Mouse (Mus musculus) left cerebral cortex, adult 18-20 months (tissue): ENCODE data around the gene Hdac7. TPM values are rescaled to one million over a fixed set of nuclear protein-coding genes. Genes with fewer than 3 reads are reported as not detected.

Experiments
- DNase-seq, 2 experiments: peaks; one replicate each; pipeline ENCODE4 v3.0.0; 2021 to 2022; ENCODE audit warnings: low spot score in 2 of 2, mixed read lengths in 1 of 2
- total RNA-seq, 2 experiments: library from RNA; stranded (reverse); gene quantifications; 2 replicates each; pipeline ENCODE4 v1.2.3; 2021

Gene Hdac7
- total RNA-seq, 2 experiments from 2014 or later: 31.5 to 36.1 TPM

DNA sequence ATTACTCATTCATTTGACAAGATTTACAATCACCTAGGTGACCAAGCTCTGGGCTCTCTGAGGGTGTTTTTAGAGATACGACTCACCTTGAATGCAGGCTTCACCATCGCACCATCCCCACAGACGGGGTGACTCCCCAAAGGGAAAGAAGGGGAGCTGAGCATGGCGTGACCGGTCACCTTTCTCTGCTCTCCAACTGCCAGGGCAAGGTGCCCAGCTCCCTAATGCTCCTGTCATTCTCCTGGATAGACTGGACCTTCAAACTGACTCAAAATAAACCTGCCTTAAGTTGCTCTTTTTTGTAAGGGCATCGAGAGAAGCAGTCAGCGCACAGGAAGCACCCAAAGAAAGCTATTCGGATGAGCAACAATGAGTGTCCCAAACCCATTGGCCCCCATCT, 74.0 kb downstream of the Hdac7 start:
- no peak for DNase-seq

DNA sequence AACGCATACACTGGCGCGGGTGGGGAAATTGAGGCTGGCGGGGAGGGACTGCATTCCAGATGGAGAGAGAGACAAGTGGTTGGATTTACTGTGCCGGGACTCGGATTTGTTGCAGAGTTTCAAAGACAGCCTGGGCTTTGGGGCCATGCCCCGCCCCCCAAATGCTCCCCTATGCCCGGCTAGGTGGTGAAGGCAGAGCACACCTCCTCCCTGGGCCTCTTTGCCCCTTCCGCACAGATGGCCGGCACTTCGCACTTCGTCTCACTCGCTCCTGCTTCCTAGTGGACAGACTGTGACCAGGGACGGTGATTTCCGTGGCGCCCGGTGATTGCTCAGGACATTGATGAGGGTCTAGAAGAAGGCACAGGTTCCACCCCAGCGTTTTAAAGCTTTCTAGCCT, 76.1 kb downstream of the Hdac7 start:
- no peak for DNase-seq

DNA sequence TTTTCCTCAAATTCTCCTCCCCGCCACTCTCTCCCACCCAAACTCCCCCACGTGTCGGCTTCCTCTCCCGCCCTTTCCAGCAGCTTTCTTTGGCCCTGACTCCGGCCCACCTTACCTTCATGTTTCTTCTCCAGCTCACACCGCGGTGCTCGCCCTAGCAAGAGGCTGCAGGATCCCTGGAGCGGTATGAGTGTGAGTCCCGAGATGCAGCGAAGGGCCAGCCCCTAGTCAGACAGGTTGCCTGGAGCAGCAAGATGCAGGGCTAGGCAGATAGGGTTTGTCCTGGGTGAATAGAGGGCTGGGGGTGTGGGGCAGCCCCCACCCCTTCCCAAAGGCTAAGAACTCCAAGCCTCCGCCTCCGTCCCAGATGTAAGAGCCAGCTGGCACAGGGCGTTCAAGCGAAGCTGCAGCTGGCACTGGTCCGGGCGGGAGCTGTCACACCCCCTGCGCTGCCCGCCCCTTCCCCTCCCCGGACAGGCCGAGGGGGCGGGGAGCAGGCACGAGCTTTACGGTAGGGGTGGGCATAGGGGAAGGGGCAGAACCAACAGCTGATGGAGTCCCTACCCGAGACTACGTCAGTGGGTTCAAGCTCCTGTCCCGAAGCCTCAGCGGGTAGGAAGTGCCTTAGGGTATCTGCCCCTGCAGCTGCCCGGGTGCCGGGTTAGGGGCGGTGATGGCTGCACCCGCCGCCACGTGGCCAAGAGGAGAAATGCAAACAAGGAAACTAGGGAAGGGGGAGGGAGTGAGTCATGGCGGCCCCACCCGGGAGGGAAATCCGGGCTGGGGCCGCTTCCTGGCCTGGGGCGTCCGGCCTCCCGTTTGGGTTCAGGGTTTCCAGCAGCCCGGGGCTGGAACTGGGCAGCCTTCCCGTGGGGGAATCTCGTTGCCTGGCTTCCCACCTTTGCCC, 76.8 kb downstream of the Hdac7 start, which contains the start of gene Rapgef3:
Gene Rapgef3, minus strand, starts transcription at position 693 of the 907 bp plus-strand sequence.
- peak; percentile 64 to 74 for DNase-seq

DNA sequence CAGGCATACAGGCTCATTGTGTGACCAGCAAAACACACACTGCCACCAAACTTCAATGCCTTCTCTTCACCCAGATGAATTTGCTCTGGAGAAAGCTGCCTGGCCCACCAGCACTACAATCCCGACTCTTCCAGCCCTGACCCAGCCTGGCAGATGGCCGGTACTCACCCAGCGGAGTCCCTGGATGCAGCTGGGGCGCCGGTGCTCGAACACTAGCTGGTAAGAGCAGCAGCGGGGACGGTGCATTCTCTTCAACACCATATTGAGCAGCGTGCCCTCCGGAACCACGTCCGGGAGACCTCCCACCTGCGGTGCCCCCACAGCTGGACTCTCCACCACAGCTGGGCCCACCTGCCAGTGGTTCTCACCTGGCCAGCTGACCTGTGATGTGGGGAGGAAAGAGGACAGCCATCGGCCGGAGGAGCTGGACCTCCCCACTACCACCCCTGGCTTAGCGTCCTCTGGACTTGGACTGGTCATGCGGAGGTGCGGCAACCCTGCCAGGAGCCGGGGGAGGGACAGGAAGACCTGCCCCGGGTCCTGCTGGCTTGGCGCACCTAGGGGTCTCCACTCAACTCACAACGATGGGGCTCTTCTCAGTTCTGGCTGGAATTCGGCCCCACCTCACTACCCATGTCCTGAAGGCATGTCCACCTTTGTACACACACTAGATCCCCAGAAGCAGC, 77.6 kb downstream of the Hdac7 start:
- DNase-seq: no peak

DNA sequence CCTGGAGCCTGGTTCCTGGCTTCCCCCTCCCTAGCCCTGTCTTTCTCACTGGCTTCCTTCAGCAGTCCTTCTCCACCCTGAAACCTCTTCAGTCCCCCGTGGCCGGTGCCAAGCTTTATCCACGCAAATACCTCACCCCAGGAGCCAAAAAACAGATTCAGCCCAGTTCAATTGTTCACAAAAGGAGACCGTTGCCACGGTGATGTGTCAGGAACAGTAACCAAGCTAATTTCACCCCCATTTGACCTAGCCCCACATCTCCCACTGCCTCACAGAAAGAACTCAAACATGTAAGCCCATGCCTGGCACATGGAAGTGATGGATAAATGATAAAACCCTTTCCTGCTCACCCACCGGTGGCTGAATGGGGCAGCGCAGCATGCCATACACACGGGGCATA, 78.1 kb downstream of the Hdac7 start:
- no peak for DNase-seq

- no peak for DNase-seq
Measured at GRCm38 (mm10) chr15:97765090-97765794, 79.1 kb downstream of the Hdac7 start.

DNA sequence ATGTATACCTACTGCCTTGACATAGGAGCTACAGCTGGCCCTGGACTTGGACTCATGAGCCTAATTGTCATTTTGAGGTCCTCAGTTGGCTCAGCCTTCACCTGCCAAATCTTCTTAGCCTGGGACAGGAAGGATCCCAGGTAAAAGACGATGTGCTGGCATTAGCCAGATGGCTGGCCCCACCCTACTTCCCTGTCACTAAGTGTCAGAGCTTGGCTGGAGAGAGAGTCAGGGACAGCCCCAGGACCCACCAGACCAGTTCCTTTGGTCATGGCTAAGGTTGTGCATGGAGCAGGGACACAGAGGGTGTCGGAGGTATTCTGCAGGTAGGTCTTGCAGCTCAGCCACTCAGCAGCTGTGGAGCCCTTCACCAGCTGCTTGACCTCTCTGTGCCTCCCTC, 79.8 kb downstream of the Hdac7 start:
- no peak for DNase-seq

DNA sequence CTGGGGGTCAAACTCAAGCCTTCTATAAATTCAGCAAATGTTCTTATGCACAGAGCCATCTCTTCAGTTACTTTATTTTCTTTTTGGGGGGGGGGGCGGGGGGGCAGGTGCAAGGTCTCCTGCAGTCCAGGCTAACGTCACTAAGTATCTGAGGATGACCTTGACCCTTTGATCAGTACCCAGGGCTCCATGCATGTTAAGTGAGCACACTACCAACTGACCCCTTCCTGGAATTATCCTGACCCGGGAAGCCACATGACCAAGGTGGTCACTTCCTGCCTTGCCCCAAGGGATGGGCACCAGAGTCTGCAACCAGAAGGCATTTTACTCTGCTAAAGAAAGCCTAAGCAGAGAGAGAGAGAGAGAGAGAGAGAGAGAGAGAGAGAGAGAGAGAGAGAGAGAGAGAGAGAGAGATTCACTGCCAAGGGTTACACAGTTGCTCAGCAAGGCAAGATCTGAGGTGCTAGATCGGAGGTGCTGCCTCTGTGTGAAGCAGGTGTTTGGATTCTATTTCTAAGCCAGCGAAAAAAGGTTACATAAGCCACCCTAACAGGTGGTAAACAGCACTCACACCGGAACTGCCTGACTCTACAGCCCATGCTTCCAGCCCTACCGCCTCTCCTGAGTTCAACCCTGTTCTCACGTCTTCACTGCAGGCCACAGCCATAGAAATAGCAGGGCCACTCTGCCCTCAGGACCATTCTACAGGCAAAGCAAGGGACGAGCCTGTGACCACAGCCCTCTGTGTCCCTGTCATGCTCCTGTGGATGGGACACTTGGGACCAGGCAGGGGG, 80.8 kb downstream of the Hdac7 start:
- no peak for DNase-seq

DNA sequence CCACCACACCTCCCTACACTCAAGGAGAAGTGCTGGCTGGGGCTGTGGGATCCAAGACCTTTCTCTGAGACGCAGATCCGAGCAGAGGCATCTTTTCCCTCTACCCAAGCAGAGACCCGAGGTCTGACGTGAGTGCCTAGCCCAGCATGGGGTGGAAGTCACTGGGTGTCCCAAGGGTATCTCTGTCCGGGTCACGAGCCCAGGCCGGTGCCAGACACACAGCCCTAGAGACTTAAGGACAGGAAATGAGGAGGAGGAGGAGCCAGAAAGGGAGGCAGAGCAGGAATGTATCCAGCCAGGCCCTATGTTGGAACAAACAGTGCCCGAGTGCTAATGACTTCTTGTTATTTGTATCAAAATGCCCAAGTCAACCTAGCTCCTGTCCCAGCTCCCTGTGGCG, 81.6 kb downstream of the Hdac7 start:
- DNase-seq: no peak

DNA sequence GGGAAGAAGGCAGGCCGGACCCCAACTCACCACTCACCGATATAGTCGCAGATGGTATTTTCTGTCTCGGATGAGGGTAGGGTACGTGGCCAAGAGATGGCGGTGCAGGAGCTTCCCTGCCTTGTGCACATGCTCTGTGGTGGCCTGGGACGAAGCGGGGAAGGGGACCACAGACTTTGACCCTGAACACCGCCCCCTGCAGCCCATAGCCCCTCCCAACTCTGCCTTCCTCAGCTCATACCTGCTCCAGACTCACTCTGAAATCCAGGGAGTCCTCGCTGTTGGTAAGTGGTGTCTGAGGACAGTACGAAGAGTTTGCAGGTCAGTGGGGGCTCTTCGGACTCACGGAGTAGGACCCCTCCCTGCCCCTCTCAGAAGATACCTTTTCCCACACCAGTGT, 82.9 kb downstream of the Hdac7 start:
- no peak for DNase-seq

GRCm38 (mm10) chr15:97760952-97761351, 83.3 kb downstream of the Hdac7 start:
- DNase-seq: no peak

DNA sequence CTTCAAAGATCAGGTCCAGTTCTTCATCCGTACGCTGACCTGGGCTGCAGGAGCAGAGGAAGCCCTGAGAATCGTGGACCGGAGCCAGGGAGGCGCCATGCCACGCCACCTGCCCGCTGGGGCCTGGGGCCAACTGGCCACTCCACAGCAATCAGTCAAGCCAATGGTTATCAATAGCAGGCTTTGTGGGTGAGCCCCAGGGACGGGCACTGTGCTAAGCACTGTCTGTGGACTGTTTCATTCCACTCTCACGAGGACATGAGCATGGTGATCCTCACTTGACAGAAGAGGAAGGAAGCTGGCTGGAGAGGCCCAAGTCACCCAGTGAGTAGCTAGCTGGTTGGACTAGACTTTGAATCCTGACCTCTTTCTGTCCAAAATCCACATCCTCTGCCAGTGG, 84.3 kb downstream of the Hdac7 start:
- DNase-seq: peak; percentile 44 to 52

- no peak for DNase-seq
Measured at GRCm38 (mm10) chr15:97755361-97755760, 88.9 kb downstream of the Hdac7 start.

DNA sequence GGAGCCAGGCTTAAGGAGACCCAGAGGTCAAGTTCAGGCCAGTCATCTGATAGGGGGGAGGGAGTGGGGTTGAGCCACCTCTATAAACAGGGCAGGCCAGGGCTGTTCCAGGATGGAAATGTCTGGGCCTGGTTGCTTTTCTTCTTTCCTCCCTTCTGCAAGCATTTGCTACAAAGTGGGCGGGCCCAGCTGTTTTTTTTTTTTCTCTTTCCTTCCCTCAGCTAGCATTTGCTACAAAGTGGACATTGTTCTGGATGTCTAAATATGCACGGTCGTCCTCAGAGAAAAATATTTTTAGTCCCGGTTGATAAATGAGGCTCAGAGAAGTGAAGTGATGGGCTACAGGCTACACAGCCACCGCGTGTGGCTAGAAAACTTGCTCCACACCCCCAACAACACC, 89.8 kb downstream of the Hdac7 start:
- no peak for DNase-seq

GRCm38 (mm10) chr15:97752491-97752890, 91.8 kb downstream of the Hdac7 start:
- no peak for DNase-seq

- no peak for DNase-seq
Measured at GRCm38 (mm10) chr15:97751676-97752075, 92.6 kb downstream of the Hdac7 start.

GRCm38 (mm10) chr15:97750697-97751096, 93.6 kb downstream of the Hdac7 start:
- peak; percentile 71 to 74 for DNase-seq

DNA sequence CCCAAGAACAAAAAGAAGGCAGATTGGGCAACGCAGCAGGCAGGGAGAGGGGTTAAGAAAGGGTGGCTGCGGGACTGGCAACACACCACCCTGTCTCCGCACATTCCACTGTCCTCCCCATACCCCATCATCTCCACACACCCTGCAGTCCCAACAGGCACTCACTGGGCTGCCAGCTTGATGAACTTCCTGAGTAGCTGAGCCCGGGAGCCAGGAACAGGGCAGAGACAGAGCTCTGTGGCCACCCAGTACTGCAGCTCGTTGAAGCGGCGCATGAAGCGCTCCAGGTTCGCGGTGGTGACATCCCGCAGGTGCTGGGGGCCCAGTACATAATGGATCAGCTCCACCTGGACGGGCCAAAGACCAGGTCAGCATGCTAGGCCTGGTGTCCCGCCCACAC, 94.5 kb downstream of the Hdac7 start:
- DNase-seq: no peak

GRCm38 (mm10) chr15:97749397-97749796, 94.9 kb downstream of the Hdac7 start:
- no peak for DNase-seq

DNA sequence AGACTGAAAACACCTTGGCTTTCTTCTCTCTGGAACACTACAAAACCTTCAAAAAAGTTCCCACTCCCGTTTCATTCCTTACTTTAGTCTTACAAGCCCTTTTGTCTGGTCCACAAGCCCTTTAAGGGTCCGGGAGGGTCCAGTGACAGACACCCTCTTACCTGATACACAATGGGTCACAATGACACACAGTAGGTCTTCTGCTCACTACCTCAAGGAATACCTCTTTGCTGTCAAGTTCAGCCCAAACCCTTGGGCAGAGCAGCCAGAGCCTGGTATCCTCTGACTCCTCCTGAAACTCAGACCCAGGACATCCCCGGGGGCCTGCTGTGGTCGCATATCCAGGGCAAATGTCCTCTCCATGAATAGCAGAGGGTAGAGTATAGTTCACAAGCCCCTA, 95.3 kb downstream of the Hdac7 start:
- DNase-seq: no peak

DNA sequence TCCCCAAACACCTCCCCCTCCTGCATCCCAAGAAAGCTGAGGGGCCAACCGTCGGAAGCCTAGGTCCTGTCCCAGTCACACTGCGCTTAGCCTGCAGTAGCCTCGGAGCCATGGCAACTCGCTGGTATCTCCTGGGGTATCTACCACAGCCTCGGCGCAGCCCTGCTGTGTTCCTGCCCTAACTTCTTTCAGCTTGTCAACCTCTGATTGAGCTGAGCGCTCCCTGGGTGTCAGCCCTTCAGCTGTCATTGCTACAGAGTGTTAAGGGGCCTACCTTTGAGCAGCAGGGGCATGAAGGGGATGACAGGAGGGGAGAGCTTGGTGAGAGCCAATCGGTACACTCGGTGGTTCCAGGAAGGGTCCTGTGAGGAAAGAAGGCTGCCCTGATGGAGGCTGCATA, 96.0 kb downstream of the Hdac7 start:
- DNase-seq: no peak
